Mouse (Mus musculus) granulocyte monocyte progenitor cell, adult 5-6 weeks (primary cell): ENCODE data around the gene Dnah2. TPM values are rescaled to one million over a fixed set of nuclear protein-coding genes. Genes with fewer than 3 reads are reported as not detected.

Experiments used
- ATAC-seq: replicated peaks from 2 replicates; pipeline ENCODE4 v1.8.0; 2016; ENCODE audit warnings: mild to moderate bottlenecking, moderate TSS enrichment, inconsistent platforms; ENCODE audit not compliant: poor library complexity, severe bottlenecking
- total RNA-seq, 2 experiments: library from RNA; stranded (forward) in 1 of 2; stranded (reverse) in 1 of 2; fragments of 200-712, 200-1000 nt in 1 of 2; fragments of >200 nt in 1 of 2; fragmentation: Nextera tagmentation in 1 of 2; gene quantifications; 2 replicates each; pipeline ENCODE4 v1.2.3; 2014 to 2017

The Dnah2 gene
- total RNA-seq, 2 experiments from 2014 or later, result 0.11 TPM; not detected in 1

DNA sequence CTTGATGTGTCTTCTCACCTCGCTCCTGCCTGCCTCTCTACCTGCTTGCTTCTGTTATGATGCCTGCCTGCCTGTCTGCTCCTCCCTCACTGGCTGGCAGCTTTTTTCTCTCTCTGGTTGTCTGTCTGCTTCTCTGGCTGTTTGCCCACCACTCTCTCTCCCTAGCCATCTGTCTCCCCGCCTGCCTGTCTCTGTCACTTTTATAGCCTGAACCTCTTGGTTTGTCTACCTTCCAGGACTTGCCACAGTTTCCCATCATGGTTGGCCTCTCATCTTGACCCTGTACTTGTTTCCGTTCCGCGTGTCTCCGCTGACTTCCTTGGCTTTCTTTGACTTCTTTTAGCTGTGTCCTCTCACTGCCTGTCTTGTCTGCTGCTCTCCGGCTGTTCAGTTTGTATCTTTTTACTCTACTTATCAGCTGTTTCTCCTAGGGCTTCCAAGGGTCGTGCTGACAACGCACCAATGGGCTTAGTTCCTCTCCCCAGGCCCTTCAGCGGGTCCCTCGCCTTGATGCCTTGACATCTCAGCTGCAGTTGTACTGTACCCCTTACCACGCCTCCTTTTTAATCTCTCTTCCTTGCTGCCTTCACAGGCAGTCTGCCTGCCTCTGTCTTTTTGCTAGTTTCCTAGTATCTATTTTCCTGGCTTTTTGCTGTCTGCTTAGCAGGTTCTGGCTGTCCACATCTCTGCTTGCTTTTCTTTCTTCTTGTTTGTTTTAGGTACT lies 176.7 kb downstream of the Dnah2 start:
- no peak for ATAC-seq

DNA sequence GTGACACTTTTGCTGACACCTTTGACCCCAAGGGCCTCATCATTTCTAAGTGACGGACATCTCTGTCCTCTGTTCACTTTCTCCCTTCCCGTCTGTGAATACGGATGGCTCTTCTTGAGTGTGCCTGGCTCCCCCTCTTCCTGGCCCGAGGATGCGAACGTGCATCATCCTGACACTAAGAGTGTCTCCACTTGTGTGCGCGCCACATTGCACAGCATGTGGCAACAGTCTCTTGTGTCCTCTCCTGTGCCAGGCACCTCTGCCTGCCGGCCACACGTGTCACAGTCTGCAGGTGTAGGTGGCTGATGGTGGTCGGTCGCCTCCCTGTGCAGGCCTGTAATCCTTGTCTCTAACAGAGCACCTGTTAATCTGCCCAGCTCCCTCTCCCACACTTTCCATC lies 177.3 kb downstream of the Dnah2 start:
- no peak for ATAC-seq

DNA sequence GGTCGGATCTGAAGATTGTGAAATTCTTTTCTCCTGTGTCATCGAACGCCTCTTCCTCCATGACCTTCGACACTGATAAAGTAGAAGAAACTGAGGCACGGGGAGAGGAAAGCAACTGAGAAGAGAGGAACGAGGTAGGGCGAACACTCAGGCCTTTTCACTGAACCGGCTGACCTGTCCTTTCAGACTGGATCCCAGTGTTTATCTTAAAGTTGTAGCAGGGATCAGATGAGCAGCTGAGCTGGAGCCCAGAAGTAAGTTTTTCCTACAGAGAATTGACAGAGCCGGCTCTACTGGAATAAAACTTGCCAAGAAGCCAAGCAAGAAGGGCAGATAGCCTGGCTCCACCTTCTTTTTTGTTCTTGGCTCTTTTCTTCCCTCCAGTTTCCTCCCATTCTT lies 178.1 kb downstream of the Dnah2 start:
- no peak for ATAC-seq

Other genes starting within 250 kb of the Dnah2 start
- gene Cntrob, start 225.3 kb downstream of the Dnah2 start, total RNA-seq (2014; fragmentation: Nextera tagmentation), result 30.7 and 36.3 TPM in 2 replicates
- gene Cntrob, start 225.3 kb downstream of the Dnah2 start, total RNA-seq (2017), result 21.3 and 24.2 TPM in 2 replicates
- gene Trappc1, start 225.1 kb downstream of the Dnah2 start, total RNA-seq (2014; fragmentation: Nextera tagmentation), result 89.2 and 132 TPM in 2 replicates
- gene Trappc1, start 225.1 kb downstream of the Dnah2 start, total RNA-seq (2017), result 92.6 and 103 TPM in 2 replicates
- not detected in 2 replicates for gene Kcnab3, start 222.9 kb downstream of the Dnah2 start, total RNA-seq (2014; fragmentation: Nextera tagmentation)
- gene Kcnab3, start 222.9 kb downstream of the Dnah2 start, total RNA-seq (2017), result 0.09 TPM in 1 of 2 replicates, not detected in the other
- 5.4 and 6.7 TPM in 2 replicates for gene Rnf227, start 208.6 kb downstream of the Dnah2 start, total RNA-seq (2014; fragmentation: Nextera tagmentation)
- 4.5 and 7.6 TPM in 2 replicates for gene Rnf227, start 208.6 kb downstream of the Dnah2 start, total RNA-seq (2017)
- 37.0 and 59.8 TPM in 2 replicates for gene Chd3, start 179.7 kb downstream of the Dnah2 start, total RNA-seq (2014; fragmentation: Nextera tagmentation)
- gene Chd3, start 179.7 kb downstream of the Dnah2 start, total RNA-seq (2017), result 26.9 and 37.7 TPM in 2 replicates
- 164 and 170 TPM in 2 replicates for gene Naa38, start 153.6 kb downstream of the Dnah2 start, total RNA-seq (2014; fragmentation: Nextera tagmentation)
- 112 and 181 TPM in 2 replicates for gene Naa38, start 153.6 kb downstream of the Dnah2 start, total RNA-seq (2017)
- gene Cyb5d1, start 153.5 kb downstream of the Dnah2 start, total RNA-seq (2014; fragmentation: Nextera tagmentation), result 22.8 and 25.2 TPM in 2 replicates
- gene Cyb5d1, start 153.5 kb downstream of the Dnah2 start, total RNA-seq (2017), result 32.7 and 38.2 TPM in 2 replicates
- not detected in 2 replicates for gene Tmem88, start 150.9 kb downstream of the Dnah2 start, total RNA-seq (2014; fragmentation: Nextera tagmentation)
- gene Tmem88, start 150.9 kb downstream of the Dnah2 start, total RNA-seq (2017), result 0.56 TPM in 1 of 2 replicates, not detected in the other
- 12.1 and 14.4 TPM in 2 replicates for gene Kdm6b, start 135.4 kb downstream of the Dnah2 start, total RNA-seq (2014; fragmentation: Nextera tagmentation)
- gene Kdm6b, start 135.4 kb downstream of the Dnah2 start, total RNA-seq (2017), result 0.99 and 2.8 TPM in 2 replicates
- not detected in 2 replicates for gene Efnb3, start 11.1 kb upstream of the Dnah2 start, total RNA-seq (2014; fragmentation: Nextera tagmentation)
- gene Efnb3, start 11.1 kb upstream of the Dnah2 start, total RNA-seq (2017), result not detected in 2 replicates
- gene Wrap53, start 31.1 kb upstream of the Dnah2 start, total RNA-seq (2014; fragmentation: Nextera tagmentation), result 8.0 and 18.8 TPM in 2 replicates
- 6.5 and 11.3 TPM in 2 replicates for gene Wrap53, start 31.1 kb upstream of the Dnah2 start, total RNA-seq (2017)
- gene Trp53, start 31.2 kb upstream of the Dnah2 start, total RNA-seq (2014; fragmentation: Nextera tagmentation), result 215 and 226 TPM in 2 replicates
- 56.8 and 58.0 TPM in 2 replicates for gene Trp53, start 31.2 kb upstream of the Dnah2 start, total RNA-seq (2017)
- 1.7 and 3.0 TPM in 2 replicates for gene Atp1b2, start 56.8 kb upstream of the Dnah2 start, total RNA-seq (2014; fragmentation: Nextera tagmentation)
- gene Atp1b2, start 56.8 kb upstream of the Dnah2 start, total RNA-seq (2017), result 0.10 TPM in 1 of 2 replicates, not detected in the other
- gene Shbg, start 68.8 kb upstream of the Dnah2 start, total RNA-seq (2014; fragmentation: Nextera tagmentation), result not detected in 2 replicates
- gene Shbg, start 68.8 kb upstream of the Dnah2 start, total RNA-seq (2017), result not detected in 2 replicates
- gene Sat2, start 72.9 kb upstream of the Dnah2 start, total RNA-seq (2014; fragmentation: Nextera tagmentation), result not detected in 2 replicates
- gene Sat2, start 72.9 kb upstream of the Dnah2 start, total RNA-seq (2017), result 1.8 TPM in 1 of 2 replicates, not detected in the other
- 47.4 and 65.8 TPM in 2 replicates for gene Fxr2, start 83.9 kb upstream of the Dnah2 start, total RNA-seq (2014; fragmentation: Nextera tagmentation)
- 34.1 and 37.1 TPM in 2 replicates for gene Fxr2, start 83.9 kb upstream of the Dnah2 start, total RNA-seq (2017)
- not detected in 2 replicates for gene Sox15, start 106.2 kb upstream of the Dnah2 start, total RNA-seq (2014; fragmentation: Nextera tagmentation)
- not detected in 2 replicates for gene Sox15, start 106.2 kb upstream of the Dnah2 start, total RNA-seq (2017)
- gene Mpdu1, start 113.5 kb upstream of the Dnah2 start, total RNA-seq (2014; fragmentation: Nextera tagmentation), result 40.7 and 48.6 TPM in 2 replicates
- 58.5 and 67.9 TPM in 2 replicates for gene Mpdu1, start 113.5 kb upstream of the Dnah2 start, total RNA-seq (2017)
- 29.7 and 52.0 TPM in 2 replicates for gene Cd68, start 117.0 kb upstream of the Dnah2 start, total RNA-seq (2014; fragmentation: Nextera tagmentation)
- 27.0 and 47.7 TPM in 2 replicates for gene Cd68, start 117.0 kb upstream of the Dnah2 start, total RNA-seq (2017)
- 969 and 995 TPM in 2 replicates for gene Eif4a1, start 123.3 kb upstream of the Dnah2 start, total RNA-seq (2014; fragmentation: Nextera tagmentation)
- gene Eif4a1, start 123.3 kb upstream of the Dnah2 start, total RNA-seq (2017), result 1,214 and 1,335 TPM in 2 replicates
- gene Senp3, start 133.0 kb upstream of the Dnah2 start, total RNA-seq (2014; fragmentation: Nextera tagmentation), result 99.4 and 106 TPM in 2 replicates
- 95.6 and 98.9 TPM in 2 replicates for gene Senp3, start 133.0 kb upstream of the Dnah2 start, total RNA-seq (2017)
- 5.4 and 27.7 TPM in 2 replicates for gene Tnfsf13, start 136.7 kb upstream of the Dnah2 start, total RNA-seq (2014; fragmentation: Nextera tagmentation)
- gene Tnfsf13, start 136.7 kb upstream of the Dnah2 start, total RNA-seq (2017), result 38.0 and 41.8 TPM in 2 replicates
- gene Tnfsf12, start 146.7 kb upstream of the Dnah2 start, total RNA-seq (2014; fragmentation: Nextera tagmentation), result 2.1 and 6.1 TPM in 2 replicates
- gene Tnfsf12, start 146.7 kb upstream of the Dnah2 start, total RNA-seq (2017), result 0.46 and 1.6 TPM in 2 replicates
- 4.9 and 6.6 TPM in 2 replicates for gene Tnfsfm13, start 147.0 kb upstream of the Dnah2 start, total RNA-seq (2014; fragmentation: Nextera tagmentation)
- 3.6 and 6.1 TPM in 2 replicates for gene Tnfsfm13, start 147.0 kb upstream of the Dnah2 start, total RNA-seq (2017)
- gene Polr2a, start 209.5 kb upstream of the Dnah2 start, total RNA-seq (2014; fragmentation: Nextera tagmentation), result 153 and 165 TPM in 2 replicates
- gene Polr2a, start 209.5 kb upstream of the Dnah2 start, total RNA-seq (2017), result 30.2 and 38.5 TPM in 2 replicates
- not detected in 2 replicates for gene Slc35g3, start 212.9 kb upstream of the Dnah2 start, total RNA-seq (2014; fragmentation: Nextera tagmentation)
- not detected in 2 replicates for gene Slc35g3, start 212.9 kb upstream of the Dnah2 start, total RNA-seq (2017)
- 1.8 and 2.1 TPM in 2 replicates for gene Zbtb4, start 216.8 kb upstream of the Dnah2 start, total RNA-seq (2014; fragmentation: Nextera tagmentation)
- 0.26 and 0.43 TPM in 2 replicates for gene Zbtb4, start 216.8 kb upstream of the Dnah2 start, total RNA-seq (2017)
- gene Chrnb1, start 246.8 kb upstream of the Dnah2 start, total RNA-seq (2014; fragmentation: Nextera tagmentation), result not detected in 2 replicates
- 0.82 TPM in 1 of 2 replicates, not detected in the other for gene Chrnb1, start 246.8 kb upstream of the Dnah2 start, total RNA-seq (2017)